Mouse (Mus musculus): ENCODE data around the gene Tbc1d16.

- TF ChIP-seq POLR2A (IDR thresholded peaks at IDR 0.05; ENCODE audit: borderline replicate concordance, low read depth, low read length) (no peak), CTCF (IDR thresholded peaks at IDR 0.05; ENCODE audit: low read depth, low read length) (no peak)
These were observed 18.8 kb downstream of the Tbc1d16 start for GRCm38 (mm10) chr11:119209371-119210025.

Measured in bone marrow macrophage, adult 2 months (primary cell).